ENCODE assay signal across 9 mouse cellular contexts in the genomic region with DNA sequence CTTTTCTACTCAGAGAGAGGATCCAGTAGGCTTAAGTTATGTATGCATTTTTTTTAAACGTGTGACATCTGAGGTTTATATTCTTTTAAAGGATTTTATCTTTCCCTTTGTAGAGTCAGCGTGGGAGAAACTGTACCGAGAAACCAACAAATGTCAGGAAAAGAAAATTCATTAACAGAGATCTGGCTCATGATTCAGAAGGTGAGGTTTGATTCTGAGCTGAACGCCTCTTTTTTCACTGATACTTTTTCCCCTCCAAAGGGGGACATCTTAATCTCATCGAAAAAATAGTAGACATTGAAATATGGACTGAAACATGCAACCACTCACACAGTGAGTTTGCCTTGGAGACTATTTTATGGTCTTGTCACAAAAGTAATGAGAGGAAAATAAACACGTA. TPM values are rescaled to one million over a fixed set of nuclear protein-coding genes. Genes with fewer than 3 reads are reported as not detected.
DNase-seq lines count a peak whose midpoint lies in the region; ATAC-seq lines count a peak whose summit lies in the region.
"Had no signal": no experiment of that assay in that cellular context is flagged by ENCODE, and none has a peak within 500 bp of the region (broad histone marks: within the 10 kb centered on the region; RNA-seq: fewer than 3 reads in every experiment).

No protein-coding gene starts in this region.

- H3K4me3 ChIP-seq in liver, embryonic 11.5 days (ENCODE audit: low read depth, low read length): no peak overlapping the region
- no peak overlapping the region for H3K4me3 ChIP-seq in liver, embryonic 12.5 days
- H3K4me3 ChIP-seq in forebrain, embryonic 13.5 days: peak overlapping the region; percentile 54
- H3K4me3 ChIP-seq in limb, embryonic 10.5 days: peak overlapping the region; percentile 65
- peak overlapping the region; percentile 57 for H3K4me3 ChIP-seq in stomach, embryonic 14.5 days (ENCODE audit: low read depth, low read length)

- no peak for DNase-seq in liver, embryonic 11.5 days (ENCODE audit: low spot score)
- DNase-seq in limb, embryonic 10.5 days (ENCODE audit: low spot score): no peak
- DNase-seq in ovary, postnatal 14 days (ENCODE audit: low spot score): no peak
- DNase-seq: lung, postnatal 14 days; right cerebral cortex, postnatal 25 days had no signal

- no peak overlapping the region for H3K27ac ChIP-seq in liver, embryonic 11.5 days (ENCODE audit: low read depth, low read length)
- H3K27ac ChIP-seq in liver, embryonic 12.5 days: no peak overlapping the region
- H3K27ac ChIP-seq in forebrain, embryonic 13.5 days: no peak overlapping the region
- H3K27ac ChIP-seq in limb, embryonic 10.5 days: no peak overlapping the region
- no peak overlapping the region for H3K27ac ChIP-seq in stomach, embryonic 14.5 days (ENCODE audit: low read length)

- 44% methylated on average over 6 of the region's 6 CpGs for WGBS in liver, embryonic 11.5 days
- WGBS in liver, embryonic 12.5 days (ENCODE audit: insufficient replicate concordance): 36% methylated on average over 6 of the region's 6 CpGs
- whole genome bisulfite sequencing in forebrain, embryonic 13.5 days: 50% methylated on average over 6 of the region's 6 CpGs
- 51% methylated on average over 6 of the region's 6 CpGs for WGBS in limb, embryonic 10.5 days
- WGBS in stomach, embryonic 14.5 days: 20% methylated on average over 6 of the region's 6 CpGs

- H3K9ac ChIP-seq in liver, embryonic 11.5 days (ENCODE audit: low read depth, low read length): no peak overlapping the region
- H3K9ac ChIP-seq in liver, embryonic 12.5 days: no peak overlapping the region
- H3K9ac ChIP-seq in forebrain, embryonic 13.5 days: 0 out of 2 replicates have a peak overlapping the region, but pooled peaks have one; percentile 16
- 0 out of 2 replicates have a peak overlapping the region, but pooled peaks have one; percentile 15 for H3K9ac ChIP-seq in stomach, embryonic 14.5 days (replicated peaks; ENCODE audit: low read depth, low read length)

- H3K4me2 ChIP-seq in liver, embryonic 11.5 days: peak overlapping the region; percentile 97
- no peak overlapping the region; the same call in 1 of the 2 replicates for H3K4me2 ChIP-seq in liver, embryonic 12.5 days
- peak overlapping the region; percentile 89 for H3K4me2 ChIP-seq in forebrain, embryonic 13.5 days
- H3K4me2 ChIP-seq in stomach, embryonic 14.5 days (replicated peaks; ENCODE audit: low read depth, low read length): peak overlapping the region; percentile 95

- no peaks in the 10 kb centered on the region for H3K9me3 ChIP-seq in liver, embryonic 11.5 days (ENCODE audit: control insufficient read depth, low read length)
- no peaks in the 10 kb centered on the region for H3K9me3 ChIP-seq in liver, embryonic 12.5 days (replicated peaks)
- H3K9me3 ChIP-seq in forebrain, embryonic 13.5 days (replicated peaks): no peaks in the 10 kb centered on the region
- H3K9me3 ChIP-seq in limb, embryonic 10.5 days (replicated peaks): no peaks in the 10 kb centered on the region
- H3K9me3 ChIP-seq in stomach, embryonic 14.5 days (ENCODE audit: control insufficient read depth, low read depth, low read length): no peaks in the 10 kb centered on the region

- ATAC-seq in liver, embryonic 11.5 days (replicated peaks; ENCODE audit: low FRiP score): no peak
- no peak for ATAC-seq in liver, embryonic 12.5 days
- ATAC-seq in forebrain, embryonic 13.5 days: no peak
- no peak for ATAC-seq in stomach, embryonic 14.5 days (ENCODE audit: insufficient number of reproducible peaks, insufficient read depth, low FRiP score, low read depth)
- ATAC-seq in erythroblast, adult 5-6 weeks (replicated peaks; ENCODE audit: low FRiP score, poor library complexity, severe bottlenecking): no peak

- H3K4me1 ChIP-seq in liver, embryonic 11.5 days (replicated peaks; ENCODE audit: control insufficient read depth, insufficient read depth, low read length): 0 out of 2 replicates have a peak, but pooled peaks cover 3% of the 10 kb centered on the region
- H3K4me1 ChIP-seq in liver, embryonic 12.5 days: 0 out of 2 replicates have a peak, but pooled peaks cover 9% of the 10 kb centered on the region
- peaks cover 23% of the 10 kb centered on the region; the same call in 1 of the 2 replicates for H3K4me1 ChIP-seq in forebrain, embryonic 13.5 days
- H3K4me1 ChIP-seq in limb, embryonic 10.5 days: peaks cover 9% of the 10 kb centered on the region
- peaks cover 6% of the 10 kb centered on the region; the same call in 1 of the 2 replicates for H3K4me1 ChIP-seq in stomach, embryonic 14.5 days (ENCODE audit: control insufficient read depth, insufficient read depth, low read length)

- no peaks in the 10 kb centered on the region for H3K36me3 ChIP-seq in liver, embryonic 11.5 days (ENCODE audit: control insufficient read depth, insufficient read depth, low read length)
- no peaks in the 10 kb centered on the region for H3K36me3 ChIP-seq in liver, embryonic 12.5 days
- H3K36me3 ChIP-seq in forebrain, embryonic 13.5 days (ENCODE audit: poor library complexity, severe bottlenecking): no peaks in the 10 kb centered on the region
- no peaks in the 10 kb centered on the region for H3K36me3 ChIP-seq in limb, embryonic 10.5 days
- no peaks in the 10 kb centered on the region for H3K36me3 ChIP-seq in stomach, embryonic 14.5 days (ENCODE audit: control insufficient read depth, insufficient read depth, low read length)

- H3K27me3 ChIP-seq in liver, embryonic 11.5 days (replicated peaks; ENCODE audit: control insufficient read depth, insufficient read depth, low read length): no peaks in the 10 kb centered on the region
- no peaks in the 10 kb centered on the region for H3K27me3 ChIP-seq in liver, embryonic 12.5 days (replicated peaks)
- H3K27me3 ChIP-seq in forebrain, embryonic 13.5 days: 0 out of 2 replicates have a peak, but pooled peaks cover 3% of the 10 kb centered on the region
- H3K27me3 ChIP-seq in limb, embryonic 10.5 days (ENCODE audit: low read depth, poor library complexity, severe bottlenecking): no peaks in the 10 kb centered on the region
- H3K27me3 ChIP-seq in stomach, embryonic 14.5 days (ENCODE audit: control insufficient read depth, insufficient read depth, low read length): no peaks in the 10 kb centered on the region

RNA-seq across cellular contexts. Expression of gene Etv1, which starts 2.5 kb away (rescaled TPM):
- 4.9 and 5.2 TPM in 2 replicates for polyA plus RNA-seq in liver, embryonic 11.5 days (2014; fragmentation: Nextera tagmentation; extraction: Ambion mirVana)
- 1.1 and 1.2 TPM in 2 replicates for polyA plus RNA-seq in liver, embryonic 12.5 days (2016; fragmentation: Nextera tagmentation; extraction: Ambion mirVana)
- polyA plus RNA-seq in forebrain, embryonic 13.5 days (2015; fragmentation: Nextera tagmentation; extraction: Ambion mirVana): 28.5 and 29.2 TPM in 2 replicates
- polyA plus RNA-seq in limb, embryonic 10.5 days (2016; fragmentation: Nextera tagmentation; extraction: Ambion mirVana): 7.8 and 11.1 TPM in 2 replicates
- polyA plus RNA-seq in stomach, embryonic 14.5 days (2014; fragmentation: Nextera tagmentation; extraction: Ambion mirVana): 60.2 and 61.6 TPM in 2 replicates
- 0.38 and 0.84 TPM in 2 replicates for total RNA-seq in erythroblast, adult 5-6 weeks (2015; ENCODE audit: low replicate concordance)
- 1.0 and 1.7 TPM in 2 replicates for total RNA-seq in erythroblast, adult 5-6 weeks (2017; ENCODE audit: low replicate concordance)

Comparison
In these comparisons a context has a peak if more than half of its experiments do, and no peak if none do; other contexts are left out.
1. H3K4me3 ChIP-seq: peak in forebrain, embryonic 13.5 days (single experiment), limb, embryonic 10.5 days (single experiment) and stomach, embryonic 14.5 days (single experiment); none in liver, embryonic 11.5 days (single experiment) and liver, embryonic 12.5 days (single experiment).
2. H3K9ac ChIP-seq: peak in forebrain, embryonic 13.5 days (single experiment) and stomach, embryonic 14.5 days (single experiment); none in liver, embryonic 11.5 days (single experiment) and liver, embryonic 12.5 days (single experiment).